Mouse (Mus musculus) kidney, adult 2 months (tissue): ENCODE data around the gene Macrod2. TPM values are rescaled to one million over a fixed set of nuclear protein-coding genes. Genes with fewer than 3 reads are reported as not detected.

Source experiments
- DNase-seq: peaks from one replicate; pipeline ENCODE4 v3.0.0; 2021
- H3K27ac ChIP-seq: fragments of 200-500 bp; 2 replicates; pipeline ENCODE4 v1.5.1; 2012; ENCODE audit warnings: low read depth, low read length, control low read depth, inconsistent platforms; ENCODE audit not compliant: insufficient read depth
- H3K27me3 ChIP-seq: fragments of 200-500 bp; replicated peaks from 2 replicates; pipeline ENCODE4 v1.6.1; 2012; ENCODE audit warnings: mild to moderate bottlenecking, moderate library complexity, low read length, inconsistent platforms; ENCODE audit not compliant: control insufficient read depth, insufficient read depth
- H3K36me3 ChIP-seq: fragments of 200-500 bp; 2 replicates; pipeline ENCODE4 v1.6.1; 2012; ENCODE audit warnings: mild to moderate bottlenecking, moderate library complexity, low read length, inconsistent platforms; ENCODE audit not compliant: control insufficient read depth, insufficient read depth
- H3K4me1 ChIP-seq: fragments of 200-500 bp; 2 replicates; pipeline ENCODE4 v1.6.1; 2011; ENCODE audit warnings: low read length; ENCODE audit not compliant: control insufficient read depth, insufficient read depth
- H3K4me3 ChIP-seq: fragments of 200-500 bp; 2 replicates; pipeline ENCODE4 v1.5.1; 2011; ENCODE audit warnings: mild to moderate bottlenecking, low read depth, low read length, control low read depth; ENCODE audit not compliant: insufficient read depth
- CTCF ChIP-seq: fragments of 200-500 bp; conservative IDR thresholded peaks from 2 replicates; pipeline ENCODE4 v1.5.1; 2011; ENCODE audit warnings: low read depth, mild to moderate bottlenecking, control low read depth, low read length, moderate library complexity, mixed read lengths; ENCODE audit not compliant: insufficient read depth, insufficient read length
- POLR2A ChIP-seq: fragments of 200-500 bp; IDR thresholded peaks from one replicate; pipeline ENCODE4 v1.6.1; 2011; ENCODE audit warnings: low read depth, low read length, control low read depth
- WGBS: fragments of 180-500 bp; shearing (Covaris S2); methylation state at CpG from one replicate; pipeline ENCODE4 v1.1.7; 2018; 5-methylcytosine and 5-hydroxymethylcytosine counted together
- polyA plus RNA-seq: library from polyadenylated mRNA; depleted of rRNA; stranded (reverse); fragments of >200 nt; gene quantifications from 2 replicates; pipeline ENCODE4 v1.2.3, GENCODE M21; 2012

The Macrod2 gene
- polyA plus RNA-seq, 1 experiment = 9.8 TPM

DNA sequence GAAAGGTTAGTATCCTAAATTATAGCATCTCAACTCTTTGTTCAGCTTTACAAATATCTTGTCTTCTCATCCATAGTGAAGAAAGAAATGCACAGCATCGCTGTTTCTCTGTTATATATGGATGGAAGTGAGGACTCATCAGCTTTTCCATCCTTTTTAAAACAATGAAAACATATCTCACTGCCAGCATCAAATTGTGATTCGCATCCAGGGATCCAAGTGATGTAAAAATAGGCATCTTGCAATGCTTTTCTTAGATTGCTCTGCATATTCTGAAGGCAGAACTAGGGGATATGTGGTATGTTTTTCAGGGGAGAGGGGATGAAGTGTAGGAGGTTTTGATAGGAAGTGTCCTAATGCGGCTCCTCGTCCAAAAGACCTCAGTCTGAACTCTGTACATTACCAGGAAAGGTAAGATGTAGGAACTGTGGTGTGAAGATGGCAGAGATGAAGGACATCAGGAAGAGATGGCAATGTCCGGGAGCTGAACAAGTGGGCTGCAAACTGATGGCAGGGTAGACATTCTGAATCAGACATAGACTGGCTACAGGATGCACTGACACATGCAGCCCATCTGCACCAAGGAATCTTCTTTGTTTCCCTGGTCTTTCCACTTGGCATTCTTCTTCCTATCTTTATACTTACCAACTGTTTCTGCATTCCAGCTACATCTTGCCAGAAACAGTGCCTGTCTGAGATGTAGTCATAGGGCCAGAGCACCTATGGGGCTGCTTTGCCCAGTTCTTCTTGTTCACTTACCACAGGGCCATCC lies 1341.8 kb downstream of the Macrod2 start:
- DNase-seq = no peak

GRCm38 (mm10) chr2:141738702-141739101 lies 1343.6 kb downstream of the Macrod2 start:
- no peak for TF ChIP-seq CTCF
- no peak for TF ChIP-seq POLR2A
- Histone ChIP-seq H3K4me3 (no peak overlapping the region), H3K36me3 (no peaks in the 10 kb centered on the region), H3K27ac (no peak overlapping the region), H3K4me1 (no peaks in the 10 kb centered on the region), H3K27me3 (no peaks in the 10 kb centered on the region; the same call in 1 of the 2 replicates)
- no peak for DNase-seq
- WGBS = 67% methylated on average over 1 of the region's 1 CpGs

More for the DNA sequence above, 1341.8 kb downstream of the Macrod2 start:
- Histone ChIP-seq H3K36me3 (no peaks in the 10 kb centered on the region), H3K27me3 (no peaks in the 10 kb centered on the region), H3K4me1 (no peaks in the 10 kb centered on the region), H3K27ac (no peak overlapping the region), H3K4me3 (no peak overlapping the region)
- TF ChIP-seq POLR2A (no peak), CTCF (no peak)
- 91% methylated on average over 5 of the region's 5 CpGs for WGBS

DNA sequence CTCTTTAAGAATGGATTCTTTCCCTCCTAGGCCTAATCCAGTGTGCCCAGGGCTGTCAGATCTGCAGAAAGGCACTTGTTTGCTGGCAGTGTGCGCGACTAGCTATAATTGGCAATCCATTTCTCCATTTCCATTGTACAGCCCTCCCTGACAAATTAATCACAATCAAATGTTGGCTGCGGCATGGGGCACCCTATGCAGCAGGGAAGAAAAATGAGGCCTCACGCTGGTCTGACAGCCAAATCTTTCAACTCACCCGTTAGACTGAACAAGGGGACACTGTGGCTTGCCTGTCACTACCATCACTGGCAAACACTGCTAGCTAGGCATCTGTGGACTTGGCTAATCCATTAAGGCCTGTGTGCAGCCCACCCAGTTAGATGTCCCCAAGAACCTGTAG lies 1345.2 kb downstream of the Macrod2 start:
- WGBS = 93% methylated on average over 5 of the region's 5 CpGs
- Histone ChIP-seq H3K27me3 (no peaks in the 10 kb centered on the region; the same call in 1 of the 2 replicates), H3K4me3 (no peak overlapping the region), H3K4me1 (no peaks in the 10 kb centered on the region), H3K36me3 (no peaks in the 10 kb centered on the region), H3K27ac (no peak overlapping the region)
- DNase-seq = no peak
- TF ChIP-seq CTCF (no peak), POLR2A (no peak)

DNA sequence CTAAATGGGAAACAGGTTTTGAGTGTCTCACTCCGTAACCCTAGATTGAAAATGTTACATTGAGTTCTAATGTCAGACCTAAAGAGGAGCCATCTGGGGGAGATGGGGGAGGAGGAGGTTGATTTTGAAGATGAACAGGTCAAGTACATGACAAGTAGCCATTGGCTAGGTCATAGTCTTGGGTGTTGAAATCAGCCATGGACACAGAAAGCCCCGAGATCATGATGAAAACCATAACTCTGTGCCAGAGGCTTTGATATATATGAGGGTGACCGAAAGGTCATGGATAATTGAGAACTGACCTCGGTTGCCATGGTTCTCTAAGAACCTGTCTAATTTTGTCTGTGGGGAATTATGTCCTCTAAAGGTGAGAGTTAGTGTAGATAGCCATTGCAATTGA lies 1405.1 kb downstream of the Macrod2 start:
- WGBS = 64% methylated on average over 4 of the region's 4 CpGs
- Histone ChIP-seq H3K27ac (no peak overlapping the region), H3K27me3 (no peaks in the 10 kb centered on the region), H3K36me3 (no peaks in the 10 kb centered on the region), H3K4me3 (no peak overlapping the region), H3K4me1 (no peaks in the 10 kb centered on the region)
- TF ChIP-seq POLR2A = no peak
- no peak for TF ChIP-seq CTCF
- no peak for DNase-seq

GRCm38 (mm10) chr2:141800909-141801308 lies 1405.8 kb downstream of the Macrod2 start:
- no peak for TF ChIP-seq CTCF
- TF ChIP-seq POLR2A = no peak
- H3K27me3 ChIP-seq = no peaks in the 10 kb centered on the region
- H3K4me3 ChIP-seq = no peak overlapping the region
- WGBS = 77% methylated on average over 2 of the region's 2 CpGs
- H3K27ac ChIP-seq = no peak overlapping the region
- no peaks in the 10 kb centered on the region for H3K36me3 ChIP-seq
- no peaks in the 10 kb centered on the region for H3K4me1 ChIP-seq
- no peak for DNase-seq

DNA sequence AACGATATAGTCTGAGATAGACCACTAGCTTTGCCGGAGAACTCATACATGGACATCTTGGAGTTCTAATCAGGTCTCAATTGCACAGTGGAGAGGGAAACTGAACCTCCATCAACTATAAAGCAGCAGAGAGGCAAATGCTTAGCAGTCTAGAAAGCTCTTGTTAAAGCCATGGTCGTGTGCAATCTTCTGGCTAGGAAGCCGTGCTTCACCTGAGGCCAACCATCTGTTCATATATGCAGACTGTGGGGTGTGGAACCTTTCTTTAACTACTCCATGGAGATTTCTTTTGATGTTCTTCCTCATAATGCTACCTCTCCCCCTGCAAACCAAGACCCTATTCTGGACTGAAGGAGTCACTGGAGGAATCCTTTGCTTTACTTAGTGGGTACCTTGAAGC lies 1421.2 kb downstream of the Macrod2 start:
- no peak for DNase-seq
- no peak for TF ChIP-seq CTCF
- no peak for TF ChIP-seq POLR2A
- Histone ChIP-seq H3K4me1 (no peaks in the 10 kb centered on the region), H3K4me3 (no peak overlapping the region), H3K36me3 (no peaks in the 10 kb centered on the region), H3K27me3 (no peaks in the 10 kb centered on the region), H3K27ac (no peak overlapping the region)
- 94% methylated on average over 4 of the region's 4 CpGs for WGBS

GRCm38 (mm10) chr2:141817546-141818180 lies 1422.6 kb downstream of the Macrod2 start:
- no peaks in the 10 kb centered on the region for H3K4me1 ChIP-seq
- DNase-seq = no peak
- TF ChIP-seq POLR2A (no peak), CTCF (no peak)
- H3K27me3 ChIP-seq = no peaks in the 10 kb centered on the region
- 77% methylated on average over 4 of the region's 4 CpGs for WGBS
- no peak overlapping the region for H3K27ac ChIP-seq
- no peaks in the 10 kb centered on the region for H3K36me3 ChIP-seq
- H3K4me3 ChIP-seq = no peak overlapping the region
